Mouse (Mus musculus) left cerebral cortex, adult 2 months (tissue): ENCODE measurements around the gene Gm6034. TPM values are rescaled to one million over a fixed set of nuclear protein-coding genes. Genes with fewer than 3 reads are reported as not detected.
"Not testable (repeated sequence)": the region's sequence is repeated elsewhere in the genome, so short reads cannot be mapped to it uniquely, and the experiment has no call there.

ENCODE experiments used
- DNase-seq, 2 experiments: peaks; one replicate each; pipeline ENCODE4 v3.0.0; 2021 to 2022; ENCODE audit warnings: low spot score in 2 of 2, mixed read lengths in 1 of 2; ENCODE audit errors: extremely low spot score in 1 of 2
- H3K27ac ChIP-seq: fragments of 200-600 bp; 2 replicates; pipeline ENCODE4 v1.8.1; 2022
- H3K4me3 ChIP-seq: fragments of 200-600 bp; 2 replicates; pipeline ENCODE4 v1.8.1; 2022
- CTCF ChIP-seq: fragments of 200-600 bp; IDR thresholded peaks from 2 replicates; pipeline ENCODE4 v1.8.1; 2022; ENCODE audit warnings: antibody characterized with exemption, mild to moderate bottlenecking, moderate library complexity
- intact Hi-C: fragments of 180-260 bp; cut with DNase I; formaldehyde crosslinking; loops from one replicate; pipeline ENCODE4 v1.15.1; 2025
- long read RNA-seq, 2 experiments: library from polyadenylated mRNA; stranded (forward); transcript quantifications; one replicate each; pipeline ENCODE4 v2.0.0; 2021; ENCODE audit warnings: borderline mapping rate in 2 of 2
- total RNA-seq, 2 experiments: library from RNA; stranded (reverse); gene quantifications; 2 replicates each; pipeline ENCODE4 v1.2.3; 2021

Gm6034 gene
- total RNA-seq, result not detected
- long read RNA-seq, experiment 1, result 0 reads
- long read RNA-seq, experiment 2, result 0 reads

- intact Hi-C loops, result not testable (repeated sequence)
- Histone ChIP-seq H3K27ac (peak within 1 kb of the TSS; percentile 51; the same call in 1 of the 2 replicates), H3K4me3 (peak within 1 kb of the TSS; percentile 55)
- DNase-seq, result peak; percentile 39 to 62
Measured at GRCm38 (mm10) chr17:36042610-36043169, at the start of gene Gm6034, which contains the start of gene H2-T22. TSS of gene Gm6034 (plus strand) at chr17:36042961. TSS of gene H2-T22 (minus strand) at chr17:36042747.

GRCm38 (mm10) chr17:35993675-35994074, 49.1 kb upstream of the Gm6034 start:
- Histone ChIP-seq H3K4me3 (peak overlapping the region; percentile 54), H3K27ac (peak overlapping the region; percentile 61; the same call in 1 of the 2 replicates)
- peak; percentile 78 to 80 for DNase-seq
- TF ChIP-seq CTCF, result peak; percentile 99
- intact Hi-C loops, result loop anchor here (1.0 kb wide), 1 partner anchor 55 kb away; no protein-coding TSS in a partner anchor

- peak overlapping the region; percentile 54 for H3K4me3 ChIP-seq
- TF ChIP-seq CTCF, result no peak
- peak; percentile 73 to 81 for DNase-seq
- intact Hi-C loops, result no loop called here
- peak overlapping the region; percentile 61 for H3K27ac ChIP-seq
Measured at GRCm38 (mm10) chr17:35994175-35994878, 48.4 kb upstream of the Gm6034 start.

GRCm38 (mm10) chr17:35994879-35995240, 47.9 kb upstream of the Gm6034 start:
- H3K4me3 ChIP-seq, result peak overlapping the region; percentile 54
- TF ChIP-seq CTCF, result no peak
- no peak for DNase-seq
- peak overlapping the region; percentile 61 for H3K27ac ChIP-seq
- intact Hi-C loops, result loop anchor here (5.0 kb wide), 1 partner anchor 197 kb away; the partner anchor contains the start of gene H2-T3

- peak overlapping the region; percentile 38 for H3K27ac ChIP-seq
- peak; percentile 92 to 96 for DNase-seq
- peak; percentile 98 for TF ChIP-seq CTCF
- peak overlapping the region; percentile 28 for H3K4me3 ChIP-seq
- intact Hi-C loops, result loop anchor here (1.0 to 5.0 kb wide), 3 partner anchors 38 to 195 kb away; partner anchors contain the start of gene H2-T3
Measured at GRCm38 (mm10) chr17:35996949-35997348, 45.8 kb upstream of the Gm6034 start.

- no peak for TF ChIP-seq CTCF
- intact Hi-C loops, result loop anchor here (1.0 to 5.0 kb wide), 3 partner anchors 37 to 194 kb away; partner anchors contain the start of gene H2-T3
- peak overlapping the region; percentile 38; the same call in 1 of the 2 replicates for H3K27ac ChIP-seq
- no peak for DNase-seq
- H3K4me3 ChIP-seq, result peak overlapping the region; percentile 28
Measured at GRCm38 (mm10) chr17:35997713-35998510, 44.8 kb upstream of the Gm6034 start.

GRCm38 (mm10) chr17:35998545-35999305, 44.0 kb upstream of the Gm6034 start:
- no peak overlapping the region for H3K27ac ChIP-seq

GRCm38 (mm10) chr17:35999356-35999755, 43.4 kb upstream of the Gm6034 start:
- TF ChIP-seq CTCF, result no peak
- intact Hi-C loops, result loop anchor here (5.0 kb wide), 1 partner anchor 193 kb away; the partner anchor contains the start of gene H2-T3
- Histone ChIP-seq H3K4me3 (no peak overlapping the region), H3K27ac (no peak overlapping the region)
- DNase-seq, result no peak

More at GRCm38 (mm10) chr17:35998545-35999305, 44.0 kb upstream of the Gm6034 start:
- intact Hi-C loops, result loop anchor here (5.0 kb wide), 1 partner anchor 194 kb away; the partner anchor contains the start of gene H2-T3
- no peak for DNase-seq
- no peak for TF ChIP-seq CTCF
- H3K4me3 ChIP-seq, result no peak overlapping the region

GRCm38 (mm10) chr17:36000349-36000748, 42.4 kb upstream of the Gm6034 start:
- H3K4me3 ChIP-seq, result no peak overlapping the region
- TF ChIP-seq CTCF, result no peak
- H3K27ac ChIP-seq, result peak overlapping the region; percentile 66
- DNase-seq, result no peak
- intact Hi-C loops, result no loop called here

- peak overlapping the region; percentile 66 for H3K27ac ChIP-seq
- no peak for TF ChIP-seq CTCF
- no peak for DNase-seq
- intact Hi-C loops, result no loop called here
- no peak overlapping the region for H3K4me3 ChIP-seq
Measured at GRCm38 (mm10) chr17:36001121-36001897, 41.5 kb upstream of the Gm6034 start.
